Mouse (Mus musculus) bone marrow macrophage, adult 2 months (primary cell): ENCODE measurements around the gene Spice1.

Experiments used
- CTCF ChIP-seq: IDR thresholded peaks from 2 replicates; pipeline ENCODE4 v1.5.1; 2012; ENCODE audit warnings: low read depth, mild to moderate bottlenecking, low read length, moderate library complexity
- POLR2A ChIP-seq: IDR thresholded peaks from 2 replicates; pipeline ENCODE4 v1.6.1; 2012; ENCODE audit warnings: mild to moderate bottlenecking, low read depth, low read length, borderline replicate concordance

DNA sequence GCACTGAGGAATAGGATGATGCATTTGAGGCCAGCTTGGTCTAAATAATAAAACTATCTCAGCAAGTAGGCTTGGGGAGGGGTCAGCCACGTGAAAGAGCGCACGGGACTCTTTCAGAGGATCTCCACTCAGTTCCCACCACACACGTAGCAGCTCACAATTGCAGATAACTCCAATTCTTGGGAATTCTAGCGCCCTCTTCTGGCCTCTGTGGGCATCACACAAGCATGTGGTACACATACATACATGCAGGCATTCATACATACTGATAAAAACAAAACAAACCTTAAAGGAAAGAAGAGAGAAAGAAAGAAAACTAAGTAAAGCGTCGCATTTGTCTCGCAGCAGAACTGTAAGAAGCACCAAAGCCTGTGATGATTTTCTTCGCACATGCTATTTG lies 16.3 kb upstream of the Spice1 start:
- no peak for TF ChIP-seq CTCF
- no peak for TF ChIP-seq POLR2A
